Mouse (Mus musculus) testis, postnatal 14 days (tissue): Measurements from ENCODE around the gene Spc24.
"Not testable (repeated sequence)": the region's sequence is repeated elsewhere in the genome, so short reads cannot be mapped to it uniquely, and the experiment has no call there.

ENCODE experiments used
- DNase-seq: peaks from one replicate; pipeline ENCODE4 v3.0.0; 2021; ENCODE audit warnings: low spot score

The Spc24 gene

DNA sequence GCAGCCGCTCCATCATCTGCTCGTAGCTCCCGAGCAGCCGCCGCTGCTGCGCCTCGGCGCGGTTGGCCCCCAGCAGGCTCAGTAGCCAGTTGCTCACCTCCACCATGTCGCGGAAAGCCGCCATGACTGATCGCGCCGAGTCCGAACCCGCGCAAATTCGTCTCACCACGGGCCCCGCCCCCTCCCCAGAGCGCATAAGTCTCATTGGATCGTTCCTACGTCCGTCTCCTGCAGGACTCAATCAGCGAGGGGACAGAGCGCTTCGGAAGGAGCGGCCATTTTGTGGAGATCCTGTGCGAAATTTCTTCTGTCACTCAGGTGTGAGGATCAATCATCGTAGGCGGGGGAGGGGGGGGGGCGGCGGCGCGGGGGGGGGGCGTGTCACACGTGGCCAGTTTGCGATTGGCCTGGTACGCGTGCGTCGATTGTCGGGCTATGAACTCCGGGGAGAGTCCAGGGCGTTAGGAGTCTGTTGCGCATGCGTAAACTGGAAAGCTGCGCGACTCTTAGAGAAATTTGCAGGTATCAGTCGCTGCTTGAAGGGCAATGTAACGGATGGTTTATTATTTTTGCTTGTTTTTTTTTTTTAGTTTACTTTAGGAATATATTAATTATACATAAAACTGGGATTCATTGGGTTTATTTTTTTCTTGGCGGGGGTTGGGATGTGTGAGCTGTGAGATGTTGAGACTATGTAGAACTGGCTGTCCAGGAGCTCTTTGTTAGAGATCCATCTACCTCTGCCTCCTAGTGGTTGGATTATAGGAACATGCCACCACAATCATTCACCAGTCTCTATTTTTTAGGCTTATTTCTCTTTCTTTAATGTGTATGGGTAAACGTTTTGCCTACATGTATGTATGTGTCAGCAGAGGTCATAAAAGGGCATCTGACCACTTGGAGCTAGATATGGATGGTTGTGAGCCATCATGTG is at the start of gene Spc24:
TSS of gene Spc24 (minus strand) at position 149 of the 934 bp plus-strand sequence.
- DNase-seq = peak; percentile 98

DNA sequence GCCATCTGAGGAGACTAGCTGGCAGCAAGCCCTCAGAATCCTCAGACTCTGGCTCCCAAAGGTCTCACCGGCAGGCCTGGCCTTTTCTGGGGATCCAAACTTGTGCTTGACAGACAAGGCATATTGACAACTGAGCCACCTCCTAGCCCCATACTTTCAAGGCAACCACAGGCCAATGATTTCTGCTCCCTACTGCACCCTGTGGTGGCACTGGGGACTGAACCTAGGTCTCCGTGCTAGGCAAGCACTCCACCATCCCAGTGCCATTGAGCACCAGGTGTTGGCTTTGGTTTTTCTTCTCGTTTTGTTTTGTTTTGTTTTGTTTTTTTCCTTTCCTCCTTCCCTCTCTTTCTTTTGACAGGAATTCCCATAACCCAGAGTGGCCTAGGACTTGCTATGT is 48.5 kb upstream of the Spc24 start:
- no peak for DNase-seq

DNA sequence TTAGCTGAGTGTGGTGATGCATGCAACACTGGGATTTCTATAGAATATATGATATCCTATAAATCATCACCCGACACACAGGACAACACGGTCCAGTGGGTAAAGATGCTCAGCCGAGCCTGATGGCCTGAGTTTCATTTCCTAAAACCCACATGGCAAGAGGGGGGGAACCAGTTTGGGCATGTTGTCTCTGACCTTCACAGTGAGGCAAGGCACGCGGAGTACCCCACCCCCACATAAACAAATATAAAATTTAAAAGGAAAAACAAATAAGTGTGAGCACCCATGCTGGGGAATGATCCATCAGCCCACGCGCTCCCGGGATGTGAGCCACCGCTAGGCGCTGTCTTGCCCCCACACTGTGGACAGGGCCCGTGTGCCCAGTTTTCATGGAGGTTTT is 46.9 kb upstream of the Spc24 start:
- DNase-seq = no peak

DNA sequence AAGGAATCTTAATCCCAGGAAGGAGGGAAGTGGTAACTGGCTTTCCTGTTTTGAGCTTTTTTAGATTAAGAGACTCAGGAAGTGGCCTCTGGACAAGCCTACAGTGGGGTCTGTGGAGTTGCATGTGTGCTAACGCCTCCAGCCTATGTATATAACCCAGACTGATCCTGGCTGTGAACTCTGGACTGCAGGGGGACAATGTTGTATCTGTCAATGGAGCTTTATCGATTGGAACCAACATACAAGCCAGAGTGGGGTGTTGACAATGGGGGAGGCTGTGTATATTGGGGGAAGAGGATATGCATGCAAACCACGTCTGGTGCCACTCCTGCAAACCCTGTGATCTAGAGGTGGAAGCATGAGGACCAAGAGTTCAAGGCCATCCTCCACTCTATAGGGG is 46.3 kb upstream of the Spc24 start:
- DNase-seq = no peak

DNA sequence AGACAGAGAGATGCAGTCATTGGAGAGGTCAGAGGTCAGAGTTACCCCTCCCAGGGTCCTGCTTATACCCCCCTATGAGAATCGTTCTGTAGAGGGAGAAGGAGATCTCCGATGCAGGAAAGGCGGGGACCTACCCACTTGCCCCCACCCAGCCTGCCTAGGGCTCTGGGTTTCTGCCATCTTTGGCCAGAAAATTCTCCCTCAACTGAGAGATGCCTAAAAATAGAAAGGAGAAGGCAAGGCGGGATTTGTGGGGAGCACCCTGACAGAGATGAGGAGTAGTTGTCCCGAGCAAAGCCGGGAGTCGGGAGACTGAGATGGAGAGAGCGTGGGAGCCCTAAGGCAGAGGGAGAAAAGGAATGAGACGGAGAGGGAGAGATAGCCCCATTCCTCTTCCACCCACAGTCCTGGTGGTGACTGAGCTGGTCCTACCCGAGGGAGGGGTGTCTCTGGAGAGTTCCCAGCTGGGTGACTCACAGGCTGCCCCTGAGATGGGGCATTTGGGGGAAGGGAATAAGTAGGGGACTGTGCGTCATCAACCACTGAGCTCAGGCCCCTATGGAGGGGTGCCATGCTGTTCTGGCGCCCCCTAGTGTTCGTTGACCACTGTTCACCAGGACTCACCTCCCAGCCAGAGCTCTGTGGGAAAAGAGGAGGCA is 44.0 kb upstream of the Spc24 start:
- peak; percentile 66 for DNase-seq

DNA sequence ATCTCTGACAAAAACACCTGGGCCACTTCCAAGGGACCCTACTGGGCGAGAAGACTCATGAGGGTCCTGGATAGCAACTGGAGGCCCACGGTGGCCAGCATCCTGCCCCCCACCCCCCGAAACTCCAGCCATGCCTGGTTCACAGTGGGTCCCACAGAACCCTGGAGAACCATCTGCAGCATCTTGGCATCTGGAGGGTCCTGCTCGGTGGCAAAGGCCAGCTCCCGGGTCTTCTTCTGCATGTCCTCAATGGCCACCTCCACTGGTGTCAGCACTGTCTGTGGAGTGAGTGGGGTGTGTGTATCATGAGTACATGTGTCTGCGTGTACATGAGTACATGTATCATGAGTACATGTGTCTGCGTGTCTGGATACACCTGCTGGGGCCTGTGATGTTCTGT is 41.5 kb upstream of the Spc24 start:
- DNase-seq = no peak

DNA sequence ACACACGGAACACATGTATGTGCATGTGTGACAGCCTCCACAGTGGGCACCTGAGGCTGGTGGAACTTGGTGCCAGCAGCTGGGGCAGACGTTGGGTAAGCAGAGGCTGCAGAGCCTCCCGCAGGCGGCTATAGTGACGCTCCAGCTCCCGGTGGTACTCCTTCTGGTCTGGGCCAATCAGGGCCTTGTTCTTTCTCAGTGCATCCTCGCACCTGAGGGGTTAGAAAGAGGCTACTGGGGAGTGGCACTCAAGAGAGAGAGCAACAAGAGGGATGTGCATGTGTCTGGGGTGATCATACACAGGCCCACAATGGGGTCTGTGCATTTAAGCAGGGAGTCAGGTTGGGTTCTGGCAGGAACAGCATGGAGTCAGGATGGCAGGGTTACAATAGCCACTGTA is 41.0 kb upstream of the Spc24 start:
- DNase-seq = no peak

DNA sequence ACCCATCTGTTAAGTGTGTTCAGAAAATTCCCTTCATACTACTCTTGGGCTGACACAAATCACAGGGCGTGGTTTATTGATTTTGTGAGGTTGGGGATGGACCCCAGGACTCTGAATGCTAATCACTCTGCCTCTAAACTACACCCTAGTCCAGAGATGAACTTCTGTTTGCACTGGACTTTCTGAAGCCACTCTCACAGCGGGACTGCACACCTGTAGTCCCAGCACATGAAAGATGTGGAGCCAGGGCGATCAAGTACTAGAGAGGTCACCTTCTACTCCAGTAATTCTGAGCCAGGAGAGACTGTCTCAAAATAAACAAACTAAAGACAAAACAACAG is 38.9 kb upstream of the Spc24 start:
- no peak for DNase-seq

DNA sequence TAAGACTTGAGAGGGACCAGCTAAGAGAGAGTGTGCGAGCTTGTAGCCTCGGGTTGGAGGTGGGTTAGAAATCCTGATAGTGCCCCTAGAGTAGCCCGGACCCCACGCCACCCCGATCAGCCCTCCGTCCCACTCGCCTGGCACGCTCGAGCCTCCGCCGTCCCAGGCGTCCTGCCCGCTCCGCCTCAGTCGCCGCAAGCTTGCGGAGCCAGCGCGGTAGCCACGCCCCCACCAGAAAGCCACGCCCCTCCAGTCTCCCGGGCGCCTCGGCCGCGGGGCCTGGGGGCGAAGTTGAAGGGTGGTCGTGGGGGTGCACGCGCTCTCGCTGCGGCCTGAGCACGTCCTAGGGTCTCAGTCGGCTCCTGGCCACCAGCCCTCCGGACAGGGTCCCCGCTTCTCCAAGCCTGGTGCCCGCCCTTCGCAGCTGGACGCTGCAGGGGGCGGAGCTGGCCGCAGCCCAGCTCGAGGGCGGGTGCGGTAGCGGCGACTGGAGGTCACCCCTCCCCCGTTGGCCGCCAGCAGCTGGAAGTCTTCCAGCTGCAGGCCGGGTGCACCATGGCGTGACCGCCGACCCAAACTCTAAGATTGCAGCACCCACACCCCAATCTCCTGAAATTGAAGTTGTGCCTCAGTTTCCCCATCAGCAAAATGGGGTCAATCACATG is 38.4 kb upstream of the Spc24 start, which contains the start of gene Kank2:
TSS of gene Kank2 (minus strand) at position 400 of the 665 bp plus-strand sequence.
- DNase-seq = peak; percentile 85

DNA sequence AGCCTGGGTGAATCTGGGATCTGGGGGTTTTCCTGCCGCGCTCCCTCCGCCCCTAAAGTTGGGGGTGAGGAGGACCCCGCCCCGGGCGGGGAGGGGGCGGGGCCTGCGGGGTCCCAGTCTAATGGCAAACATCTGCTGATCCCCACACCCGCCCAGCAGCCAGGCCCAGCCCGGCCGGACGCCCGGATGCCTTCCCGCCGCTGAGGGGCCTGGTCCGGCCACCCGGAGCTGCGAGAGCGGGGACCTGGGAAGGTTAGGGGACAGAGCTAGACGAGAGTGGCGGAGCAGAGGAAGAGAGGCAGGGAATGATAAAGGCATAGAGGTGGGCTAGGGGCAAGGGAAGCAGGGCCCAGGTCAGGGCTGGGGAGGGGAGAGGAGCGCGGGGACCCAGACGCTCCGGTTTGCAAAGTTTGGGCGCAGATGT is 37.8 kb upstream of the Spc24 start:
- DNase-seq = peak; percentile 64

DNA sequence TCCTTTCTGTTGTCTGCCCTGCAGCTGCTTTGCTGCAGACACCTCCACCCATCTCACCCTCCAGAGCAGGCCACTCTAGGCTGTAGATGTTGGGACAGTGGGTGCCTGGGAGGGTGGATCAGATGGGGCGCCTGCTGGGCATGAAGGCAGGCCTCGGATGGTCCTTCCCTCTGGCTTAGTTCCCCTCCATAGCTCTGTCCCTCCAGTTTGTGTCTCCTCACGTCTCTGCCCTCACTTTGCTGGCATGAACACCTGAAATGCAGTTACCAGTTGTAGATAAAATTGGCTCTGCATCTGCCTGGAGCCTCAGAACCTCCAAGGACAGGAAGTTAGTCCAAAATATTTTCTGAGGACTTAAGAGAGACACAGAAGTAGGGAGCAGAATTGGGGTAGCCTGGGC is 36.8 kb upstream of the Spc24 start:
- DNase-seq = no peak

DNA sequence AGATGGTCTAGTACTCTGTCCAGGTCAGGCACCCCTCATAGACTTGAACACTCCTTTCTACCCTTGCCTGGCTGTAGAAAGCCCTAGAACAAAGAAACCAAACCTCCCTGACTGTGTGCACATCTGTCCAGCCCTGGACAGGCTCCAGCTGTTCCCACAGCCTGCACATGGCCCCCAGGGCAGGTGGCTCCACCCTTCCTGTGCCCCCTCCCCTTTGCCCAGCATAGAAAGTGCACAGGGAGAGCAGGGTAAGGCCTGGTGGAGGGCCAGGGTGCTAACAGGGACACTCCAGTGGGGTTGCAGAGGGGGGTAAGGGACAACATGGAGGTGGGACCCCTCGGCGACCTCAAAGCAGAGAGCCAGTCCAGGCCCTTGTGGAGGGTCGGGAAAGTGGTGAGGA is 36.2 kb upstream of the Spc24 start:
- DNase-seq = no peak

DNA sequence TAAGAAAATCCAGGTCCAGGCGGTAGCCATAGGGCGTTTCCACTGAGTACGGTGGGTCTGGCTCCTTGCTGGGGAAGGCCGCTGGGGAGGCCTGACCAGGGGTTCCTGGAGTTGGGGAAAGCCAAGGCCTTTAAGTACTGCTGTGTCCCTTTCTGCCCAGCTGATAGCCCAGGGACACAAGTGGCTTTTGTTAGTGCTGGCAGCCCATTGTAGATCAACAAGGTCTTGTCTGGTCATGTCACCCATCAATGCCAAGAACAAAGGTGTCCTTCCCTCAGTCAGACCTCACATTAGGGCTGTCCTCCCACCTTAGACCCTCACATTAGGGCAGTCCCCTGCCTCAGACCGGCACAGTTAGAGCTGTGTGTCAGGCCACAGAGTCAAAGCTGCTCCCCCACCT is 35.5 kb upstream of the Spc24 start:
- no peak for DNase-seq

DNA sequence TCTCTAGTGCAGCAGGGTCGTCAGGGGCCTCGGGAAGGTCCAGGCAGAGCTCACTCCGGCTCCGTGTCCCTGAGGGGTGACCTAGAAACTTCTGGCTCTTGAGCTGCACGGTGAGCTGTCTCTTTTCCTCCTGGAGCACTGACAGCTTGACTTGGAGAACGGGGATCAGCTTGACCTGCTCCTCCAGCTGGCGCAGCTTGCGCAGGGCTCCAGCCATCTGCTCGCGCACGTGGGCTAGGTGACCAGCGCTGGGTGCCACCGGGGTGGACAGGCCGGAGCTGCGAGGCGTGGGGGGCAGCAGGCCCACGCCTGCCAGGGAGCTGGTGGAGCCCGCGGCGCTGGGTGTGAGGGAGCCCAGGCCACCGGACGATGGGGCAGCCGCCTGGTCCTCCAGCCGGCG is 34.8 kb upstream of the Spc24 start:
- DNase-seq = no peak

DNA sequence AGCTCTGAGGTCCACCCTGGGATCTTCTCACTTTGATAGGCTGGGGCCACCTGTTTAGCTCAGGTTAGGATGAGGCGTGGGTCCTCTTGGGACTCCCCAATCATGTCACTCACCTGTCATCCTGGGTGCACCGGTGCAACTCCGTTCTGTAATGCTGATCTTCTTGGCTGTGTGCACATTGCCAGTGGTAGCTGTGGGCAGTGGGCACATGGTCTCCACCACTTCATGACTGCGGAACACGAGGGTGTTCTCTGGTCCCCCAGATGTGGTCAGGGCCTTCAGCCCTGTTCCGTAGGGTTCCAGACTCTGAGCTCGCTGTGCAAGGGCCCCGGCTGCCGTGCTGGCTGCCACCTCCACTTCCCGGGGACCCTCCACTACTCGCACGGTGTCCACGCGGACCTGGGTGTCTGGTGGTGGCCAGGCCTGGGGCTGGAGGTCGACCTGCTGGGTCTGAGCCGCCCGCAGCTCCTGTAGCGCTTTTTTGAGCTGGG is 34.3 kb upstream of the Spc24 start:
- DNase-seq = no peak

DNA sequence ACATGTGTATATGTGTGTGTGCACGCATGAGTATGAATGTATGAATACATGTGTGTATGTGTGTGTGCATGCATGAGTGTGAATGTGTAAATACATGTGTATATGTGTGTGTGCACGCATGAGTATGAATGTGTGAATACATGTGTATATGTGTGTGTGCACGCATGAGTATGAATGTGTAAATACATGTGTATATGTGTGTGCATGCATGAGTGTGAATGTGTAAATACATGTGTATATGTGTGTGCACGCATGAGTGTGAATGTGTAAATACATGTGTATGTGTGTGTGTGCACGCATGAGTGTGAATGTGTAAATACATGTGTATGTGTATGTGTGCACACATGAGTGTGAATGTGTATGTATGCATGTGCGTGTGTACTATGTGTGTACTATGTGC is 33.4 kb upstream of the Spc24 start:
- DNase-seq = not testable (repeated sequence)

DNA sequence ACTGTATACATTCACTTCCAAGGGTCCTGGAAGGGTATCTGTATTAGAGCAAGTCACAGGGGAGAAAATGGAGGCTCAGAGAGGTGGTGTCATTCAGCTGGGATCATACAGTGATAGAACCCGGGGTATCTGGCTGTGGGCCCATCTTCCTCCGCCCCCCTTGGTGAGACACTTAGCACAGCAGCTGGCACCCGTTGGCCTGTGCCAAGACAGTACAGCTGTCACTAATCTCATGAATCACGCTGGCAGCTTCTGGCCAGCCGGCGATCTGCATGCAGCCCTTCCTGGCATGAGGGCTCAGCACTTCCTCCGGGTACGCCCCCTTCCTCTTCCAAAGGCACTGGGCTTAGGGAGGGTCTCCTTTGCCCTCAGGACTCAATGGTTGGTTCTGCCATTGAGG is 32.5 kb upstream of the Spc24 start:
- no peak for DNase-seq

DNA sequence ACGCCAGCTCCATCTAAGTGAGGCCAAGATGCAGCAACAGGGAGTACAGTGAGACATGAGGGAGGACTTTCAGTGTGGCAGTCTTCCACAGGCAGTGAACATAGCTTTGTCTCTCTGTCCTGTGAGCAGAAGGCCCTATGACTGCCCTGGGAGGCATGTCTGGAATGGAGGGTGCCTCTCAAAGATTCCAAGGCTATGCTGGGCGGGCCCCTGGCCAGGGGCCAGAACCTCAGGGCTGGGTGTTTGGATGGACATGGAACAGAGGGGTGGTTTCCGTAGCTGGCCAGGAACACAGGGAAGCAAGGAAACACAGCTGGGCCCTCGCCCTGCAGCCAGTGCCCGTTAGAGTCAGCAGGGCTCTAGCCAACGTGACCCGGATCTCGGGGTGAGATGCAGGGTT is 31.8 kb upstream of the Spc24 start:
- no peak for DNase-seq

DNA sequence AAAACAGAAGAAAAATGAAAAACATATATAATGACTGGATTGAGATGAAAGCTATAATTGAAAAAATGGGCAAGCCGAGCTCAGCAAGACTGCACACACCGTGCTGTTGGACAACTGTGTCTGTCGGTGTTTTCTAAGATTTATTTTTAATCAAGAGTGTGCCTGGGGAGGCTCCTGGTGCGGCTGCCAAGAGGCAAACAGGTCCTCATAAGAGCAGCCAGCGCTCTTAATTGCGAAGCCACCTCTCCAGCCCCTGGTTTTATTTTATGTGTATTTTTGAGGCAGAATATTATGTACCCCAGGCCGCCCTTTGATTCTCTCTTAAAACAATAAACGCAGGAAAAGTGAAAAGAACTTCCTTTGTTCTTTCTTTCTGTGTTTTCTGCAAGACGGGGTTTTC is 28.1 kb upstream of the Spc24 start:
- no peak for DNase-seq

DNA sequence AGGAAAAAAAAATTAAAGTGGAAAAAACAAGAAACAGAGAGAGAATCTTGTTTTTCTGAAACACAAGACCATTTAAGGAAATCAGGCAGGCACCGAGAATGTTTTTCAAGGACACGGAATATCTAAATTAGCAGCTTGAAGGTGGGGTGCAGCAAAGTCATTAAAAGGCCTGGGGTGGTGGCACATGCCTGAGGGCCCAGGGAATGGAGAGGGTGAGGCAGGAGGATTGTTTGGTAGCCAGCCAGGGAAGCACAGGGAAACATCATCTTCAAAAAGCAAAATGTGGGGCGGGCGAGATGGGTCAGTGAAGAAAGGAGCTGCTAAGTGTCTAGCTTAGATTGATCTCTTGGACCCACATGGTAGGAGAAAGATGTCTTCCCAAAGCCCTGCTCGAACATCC is 27.6 kb upstream of the Spc24 start:
- no peak for DNase-seq

DNA sequence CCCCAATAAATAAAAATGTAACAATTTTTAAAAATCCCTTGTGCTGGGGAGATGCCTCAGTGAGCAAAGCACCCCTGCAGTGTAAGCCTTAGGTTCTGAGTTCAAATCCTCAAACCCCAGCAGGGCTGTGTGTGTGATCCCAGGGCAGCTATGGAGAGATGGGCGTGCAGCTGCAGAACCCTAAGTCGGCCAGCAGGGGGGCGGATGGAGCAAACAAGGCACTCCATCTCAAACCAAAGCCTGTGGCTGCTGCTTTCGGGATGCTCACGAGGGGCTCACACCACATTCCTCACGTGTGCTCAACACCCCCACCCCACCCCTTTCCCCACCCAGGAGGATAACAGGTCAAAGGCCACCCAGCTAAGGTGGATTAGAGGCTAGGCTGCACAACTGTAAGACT is 26.8 kb upstream of the Spc24 start:
- no peak for DNase-seq

DNA sequence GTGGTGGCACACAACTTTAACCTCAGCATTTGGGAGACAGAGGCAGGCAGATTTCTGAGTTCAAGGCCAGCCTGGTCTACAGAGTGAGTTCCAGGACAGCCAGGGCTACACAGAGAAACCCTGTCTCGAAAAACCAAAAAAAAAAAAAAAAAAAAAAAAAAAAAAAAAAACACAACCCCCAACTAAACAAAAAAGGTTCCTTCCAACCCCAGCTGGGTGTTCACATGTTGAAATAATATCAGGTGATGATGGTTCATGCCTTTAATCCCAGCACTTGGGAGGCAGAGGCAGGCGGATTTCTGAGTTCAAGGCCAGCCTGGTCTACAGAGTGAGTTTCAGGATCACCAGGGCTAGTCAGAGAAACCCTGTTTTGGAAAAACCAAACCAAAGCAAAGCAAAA is 26.2 kb upstream of the Spc24 start:
- DNase-seq = not testable (repeated sequence)
